Mouse (Mus musculus): ENCODE data around the gene Sptlc2. TPM values are rescaled to one million over a fixed set of nuclear protein-coding genes. Genes with fewer than 3 reads are reported as not detected.

The Sptlc2 gene
- polyA plus RNA-seq, 2 experiments, result 8.0 to 28.2 TPM

DNA sequence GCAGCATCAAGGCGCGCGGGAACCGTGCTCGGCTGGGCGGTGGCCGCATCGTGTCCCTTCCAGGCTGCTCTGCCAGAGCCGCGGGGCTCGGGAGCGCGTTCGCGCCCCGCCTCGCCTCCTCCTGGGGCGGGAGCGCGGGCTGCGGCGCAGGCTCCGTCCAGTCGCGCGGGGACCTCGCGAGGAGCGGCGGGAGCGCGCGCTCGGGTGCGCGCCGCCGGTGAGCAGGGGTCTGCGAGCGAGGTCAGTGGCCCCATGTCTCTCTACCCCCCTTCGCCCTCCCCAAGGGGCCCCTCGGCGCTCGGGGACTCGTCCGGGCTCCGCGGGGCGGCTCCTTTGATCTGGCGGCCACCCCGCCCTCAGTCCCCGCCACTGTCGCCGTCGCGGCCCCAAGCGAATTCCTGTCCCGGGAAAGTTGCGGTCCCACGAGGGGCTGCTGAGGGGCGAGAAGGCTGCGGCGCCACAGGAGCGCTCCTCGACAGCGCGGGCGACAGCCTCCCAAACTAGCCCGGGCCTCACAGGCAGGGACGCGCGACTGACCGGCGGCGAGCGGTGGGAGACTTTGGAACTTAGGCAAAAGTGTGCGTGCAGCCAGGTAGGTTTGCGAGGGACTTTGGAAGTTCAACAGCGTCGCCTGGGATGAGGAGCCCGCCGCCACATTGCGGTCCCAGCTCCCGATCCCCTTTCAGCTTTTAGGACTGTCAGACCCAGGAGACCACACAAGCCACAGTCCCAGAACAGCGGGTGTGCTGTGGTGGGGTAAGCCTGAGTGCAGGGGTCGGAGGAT, 88.3 kb downstream of the Sptlc2 start, which contains the start of gene Ism2:
TSS of gene Ism2 (minus strand) at position 49 of the 784 bp plus-strand sequence.
- DNase-seq (ENCODE audit: low read depth in 3 of 3, low spot score in 3 of 3), result no peak
- Histone ChIP-seq H3K9ac (replicated peaks) (peak within 1 kb of the TSS; percentile 1), H3K27me3 (ENCODE audit: control insufficient read depth, insufficient read depth, low read length) (peaks cover 28% of the 10 kb centered on the region), H3K4me3 (ENCODE audit: insufficient read depth in 1 of 2, low read depth in 2 of 2, low read length in 2 of 2) (peak within 1 kb of the TSS; percentile 47 to 55), H3K36me3 (replicated peaks; ENCODE audit: control insufficient read depth, insufficient read depth, low read depth) (no peaks in the 10 kb centered on the region), H3K4me1 (replicated peaks; ENCODE audit: control insufficient read depth in 2 of 2, insufficient read depth in 2 of 2, low read length in 1 of 2) (no peaks in the 10 kb centered on the region), H3K4me2 (ENCODE audit: low read depth) (peak within 1 kb of the TSS; percentile 66), H3K9me3 (ENCODE audit: control insufficient read depth, low read length) (no peaks in the 10 kb centered on the region), H3K27ac (no peak within 1 kb of the TSS)
- under 1% methylated on average over 76 of the region's 86 CpGs for WGBS (ENCODE audit: insufficient replicate concordance)
- TF ChIP-seq CTCF (IDR thresholded peaks at IDR 0.05; ENCODE audit: low read depth) (no peak), EP300 (IDR thresholded peaks at IDR 0.05; ENCODE audit: low read depth) (no peak)
- peak; percentile 61 for ATAC-seq (ENCODE audit: insufficient read depth)

GRCm38 (mm10) chr12:87299037-87299656, 89.0 kb downstream of the Sptlc2 start:
- Histone ChIP-seq H3K4me1 (replicated peaks; ENCODE audit: control insufficient read depth in 2 of 2, insufficient read depth in 2 of 2, low read length in 1 of 2) (no peaks in the 10 kb centered on the region), H3K4me3 (ENCODE audit: insufficient read depth in 1 of 2, low read depth in 2 of 2, low read length in 2 of 2) (peak overlapping the region; percentile 47 to 55), H3K4me2 (ENCODE audit: low read depth) (peak overlapping the region; percentile 66), H3K27ac (no peak overlapping the region), H3K9ac (replicated peaks) (peak overlapping the region; percentile 1; the same call in 1 of the 2 replicates), H3K36me3 (replicated peaks; ENCODE audit: control insufficient read depth, insufficient read depth, low read depth) (no peaks in the 10 kb centered on the region), H3K27me3 (ENCODE audit: control insufficient read depth, insufficient read depth, low read length) (peaks cover 28% of the 10 kb centered on the region), H3K9me3 (ENCODE audit: control insufficient read depth, low read length) (no peaks in the 10 kb centered on the region)
- TF ChIP-seq EP300 (IDR thresholded peaks at IDR 0.05; ENCODE audit: low read depth) (no peak), CTCF (IDR thresholded peaks at IDR 0.05; ENCODE audit: low read depth) (no peak)
- no peak for DNase-seq (ENCODE audit: low read depth in 3 of 3, low spot score in 3 of 3)
- 11% methylated on average over 29 of the region's 29 CpGs for WGBS (ENCODE audit: insufficient replicate concordance)
- ATAC-seq (ENCODE audit: insufficient read depth), result no peak

DNA sequence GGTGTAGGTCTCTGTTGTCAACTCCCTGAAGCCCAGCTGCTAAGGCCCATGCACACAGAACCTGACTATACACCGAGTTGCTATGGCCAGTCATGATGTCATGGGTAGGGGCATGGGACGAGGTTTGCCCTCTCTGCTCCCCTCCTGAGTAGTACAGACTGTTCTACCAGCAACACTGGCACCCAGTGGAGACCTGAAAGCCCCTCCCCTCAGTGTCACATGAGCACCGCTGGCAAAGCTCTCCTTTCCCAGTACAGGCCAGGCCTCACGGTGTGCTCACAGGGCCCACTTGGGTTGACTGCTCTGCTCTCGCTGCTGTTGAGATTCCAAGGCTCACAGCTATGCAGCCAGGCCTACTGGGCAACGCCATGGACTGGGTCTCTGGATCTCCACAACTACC, 94.2 kb downstream of the Sptlc2 start:
- 0 out of 2 replicates have a peak, but pooled peaks have one; percentile 23 for ATAC-seq (ENCODE audit: insufficient read depth)
- DNase-seq (ENCODE audit: low read depth in 3 of 3, low spot score in 3 of 3), result no peak
- no peak overlapping the region for H3K27ac ChIP-seq
- WGBS (ENCODE audit: insufficient replicate concordance), result 57% methylated on average over 6 of the region's 6 CpGs
- H3K4me1 ChIP-seq (replicated peaks; ENCODE audit: control insufficient read depth in 2 of 2, insufficient read depth in 2 of 2, low read length in 1 of 2), result no peaks in the 10 kb centered on the region
- H3K4me2 ChIP-seq (ENCODE audit: low read depth), result no peak overlapping the region
- no peak overlapping the region for H3K9ac ChIP-seq (replicated peaks)
- H3K27me3 ChIP-seq (ENCODE audit: control insufficient read depth, insufficient read depth, low read length), result peaks cover 2% of the 10 kb centered on the region
- no peaks in the 10 kb centered on the region for H3K36me3 ChIP-seq (replicated peaks; ENCODE audit: control insufficient read depth, insufficient read depth, low read depth)
- no peaks in the 10 kb centered on the region for H3K9me3 ChIP-seq (ENCODE audit: control insufficient read depth, low read length)
- TF ChIP-seq CTCF (IDR thresholded peaks at IDR 0.05; ENCODE audit: low read depth), result no peak
- TF ChIP-seq EP300 (IDR thresholded peaks at IDR 0.05; ENCODE audit: low read depth), result no peak
- H3K4me3 ChIP-seq (ENCODE audit: insufficient read depth in 1 of 2, low read depth in 2 of 2, low read length in 2 of 2), result no peak overlapping the region

DNA sequence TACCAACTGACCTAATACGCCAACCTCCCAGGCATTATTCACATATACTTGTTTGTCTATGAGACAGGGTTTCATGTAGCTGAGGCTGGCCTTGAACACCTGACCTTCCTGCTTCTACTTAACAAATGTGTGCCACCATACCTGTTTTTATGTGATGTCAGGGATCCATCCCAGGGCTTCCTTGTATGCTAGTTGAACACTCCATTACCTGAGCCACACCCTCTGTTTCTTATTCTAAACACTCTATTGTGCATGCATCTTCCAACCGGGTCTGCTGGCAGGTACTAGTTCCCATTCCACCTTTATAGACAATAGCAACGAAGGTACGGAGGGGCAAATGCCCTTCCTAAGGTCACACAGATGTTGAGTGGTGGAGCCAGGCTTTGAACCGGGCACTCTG, 99.1 kb downstream of the Sptlc2 start:
- DNase-seq (ENCODE audit: low read depth in 3 of 3, low spot score in 3 of 3) (no peak), ATAC-seq (ENCODE audit: insufficient read depth) (no peak)
- Histone ChIP-seq H3K27me3 (ENCODE audit: control insufficient read depth, insufficient read depth, low read length) (no peaks in the 10 kb centered on the region), H3K27ac (no peak overlapping the region), H3K4me2 (ENCODE audit: low read depth) (no peak overlapping the region), H3K9me3 (ENCODE audit: control insufficient read depth, low read length) (no peaks in the 10 kb centered on the region), H3K36me3 (replicated peaks; ENCODE audit: control insufficient read depth, insufficient read depth, low read depth) (no peaks in the 10 kb centered on the region), H3K4me3 (ENCODE audit: insufficient read depth in 1 of 2, low read depth in 2 of 2, low read length in 2 of 2) (no peak overlapping the region), H3K9ac (replicated peaks) (no peak overlapping the region), H3K4me1 (replicated peaks; ENCODE audit: control insufficient read depth in 2 of 2, insufficient read depth in 2 of 2, low read length in 1 of 2) (no peaks in the 10 kb centered on the region)
- TF ChIP-seq CTCF (IDR thresholded peaks at IDR 0.05; ENCODE audit: low read depth), result no peak
- TF ChIP-seq EP300 (IDR thresholded peaks at IDR 0.05; ENCODE audit: low read depth), result no peak
- 75% methylated on average over 5 of the region's 5 CpGs for WGBS (ENCODE audit: insufficient replicate concordance)

- no peaks in the 10 kb centered on the region for H3K4me1 ChIP-seq (replicated peaks; ENCODE audit: control insufficient read depth in 2 of 2, insufficient read depth in 2 of 2, low read length in 1 of 2)
- ATAC-seq (ENCODE audit: insufficient read depth), result no peak
- no peak for TF ChIP-seq EP300 (IDR thresholded peaks at IDR 0.05; ENCODE audit: low read depth)
- 67% methylated on average over 5 of the region's 5 CpGs for WGBS (ENCODE audit: insufficient replicate concordance)
- H3K4me2 ChIP-seq (ENCODE audit: low read depth), result no peak overlapping the region
- DNase-seq (ENCODE audit: low read depth in 3 of 3, low spot score in 3 of 3), result no peak
- no peaks in the 10 kb centered on the region for H3K27me3 ChIP-seq (ENCODE audit: control insufficient read depth, insufficient read depth, low read length)
- no peaks in the 10 kb centered on the region for H3K36me3 ChIP-seq (replicated peaks; ENCODE audit: control insufficient read depth, insufficient read depth, low read depth)
- H3K9me3 ChIP-seq (ENCODE audit: control insufficient read depth, low read length), result no peaks in the 10 kb centered on the region
- no peak overlapping the region for H3K9ac ChIP-seq (replicated peaks)
- no peak overlapping the region for H3K27ac ChIP-seq
- no peak overlapping the region for H3K4me3 ChIP-seq (ENCODE audit: insufficient read depth in 1 of 2, low read depth in 2 of 2, low read length in 2 of 2)
Observed at GRCm38 (mm10) chr12:87284726-87285125, 103.4 kb downstream of the Sptlc2 start.
